Mouse (Mus musculus): ENCODE data around the gene Gdf11.

DNA sequence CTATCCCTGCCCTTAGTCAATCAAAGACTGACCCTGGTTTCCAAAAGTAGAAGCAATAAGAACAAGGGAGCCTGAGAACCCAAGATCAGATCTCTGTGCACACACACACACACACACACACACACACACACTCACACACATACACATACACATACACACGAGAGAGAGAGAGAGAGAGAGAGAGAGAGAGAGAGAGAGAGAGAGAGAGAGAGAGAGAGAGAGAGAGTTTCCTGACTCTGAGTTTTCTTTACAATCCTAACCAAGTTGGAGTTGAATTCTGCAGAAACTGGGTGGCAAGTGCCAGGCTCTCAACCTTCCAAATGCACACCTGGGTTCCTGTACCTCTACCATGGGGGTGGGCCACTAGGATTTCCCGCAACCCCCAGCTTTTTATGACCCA is 1.7 kb downstream of the Gdf11 start:
- TF ChIP-seq CTCF (IDR thresholded peaks at IDR 0.05; ENCODE audit: extremely low read depth, insufficient read length, insufficient replicate concordance, low read depth, low read length) = no peak
- no peak for TF ChIP-seq POLR2A (IDR thresholded peaks at IDR 0.05; ENCODE audit: low read depth, low read length)
